Mouse (Mus musculus): ENCODE measurements at regions not wholly inside any gene's neighbourhood (a gene's known extent, or its start where the extent isn't known, plus 50 kb on each side); places are given as distances from the start of the nearest gene placed in this dataset.

DNA sequence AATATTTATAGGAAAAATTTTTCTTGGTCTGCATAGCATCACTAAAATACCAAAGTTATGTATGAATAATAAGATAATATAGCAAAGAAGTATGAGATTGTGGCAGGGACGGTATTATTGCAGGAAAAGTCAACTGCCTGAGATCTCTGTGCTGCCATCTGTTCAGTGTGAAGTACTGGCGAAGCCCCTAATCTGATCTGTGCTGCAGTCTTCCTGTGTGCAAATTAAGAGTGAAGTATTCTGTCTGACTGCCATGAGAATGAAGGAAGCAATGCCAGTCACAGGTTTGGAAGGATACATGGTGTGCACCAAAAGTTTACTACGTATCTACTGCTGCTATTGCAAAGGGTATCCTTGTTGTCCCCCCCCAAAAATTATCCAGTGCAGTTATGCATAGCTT is 501.5 kb downstream of the Rab28 start:
- no peak for DNase-seq (ENCODE audit: low spot score)

DNA sequence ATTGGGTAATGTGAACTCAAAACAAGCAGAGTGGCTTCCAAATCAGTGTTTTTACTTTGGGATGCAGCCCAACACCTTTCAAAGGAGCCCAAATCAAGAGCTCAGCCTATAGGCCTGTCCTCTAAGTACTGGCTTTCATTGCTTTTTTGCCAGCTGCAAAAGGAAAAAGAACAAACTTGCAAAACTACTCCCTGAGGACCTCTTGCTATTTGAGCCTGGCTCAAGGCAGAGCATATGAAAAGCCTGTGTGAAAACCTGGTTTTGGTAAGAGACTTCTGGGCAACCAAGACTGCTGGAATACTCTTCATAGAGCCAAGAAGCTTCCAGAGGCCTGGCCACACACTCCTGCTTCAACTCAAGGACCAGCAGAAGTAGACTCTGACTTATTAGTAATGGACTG is 503.5 kb downstream of the Rab28 start:
- DNase-seq (ENCODE audit: low spot score): no peak

DNA sequence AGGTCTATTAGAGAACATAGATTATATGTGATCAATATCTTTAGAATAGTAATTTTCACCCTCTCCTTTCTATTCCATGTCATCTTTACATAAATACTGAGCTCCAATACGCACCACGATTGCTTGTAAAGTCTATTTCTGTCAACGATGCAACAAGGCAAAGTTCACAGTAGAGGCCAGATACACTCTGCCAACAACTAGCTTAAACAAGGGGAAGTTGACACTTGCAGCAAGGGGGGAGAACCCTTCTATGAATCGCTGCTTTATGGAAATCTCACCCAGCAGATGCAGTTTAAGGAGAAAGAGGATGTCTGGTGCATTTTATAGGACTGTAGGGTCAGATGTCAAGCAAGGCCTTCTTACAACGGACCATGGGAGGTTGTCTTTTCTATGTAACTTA is 520.8 kb downstream of the Rab28 start:
- DNase-seq (ENCODE audit: low spot score): no peak

DNA sequence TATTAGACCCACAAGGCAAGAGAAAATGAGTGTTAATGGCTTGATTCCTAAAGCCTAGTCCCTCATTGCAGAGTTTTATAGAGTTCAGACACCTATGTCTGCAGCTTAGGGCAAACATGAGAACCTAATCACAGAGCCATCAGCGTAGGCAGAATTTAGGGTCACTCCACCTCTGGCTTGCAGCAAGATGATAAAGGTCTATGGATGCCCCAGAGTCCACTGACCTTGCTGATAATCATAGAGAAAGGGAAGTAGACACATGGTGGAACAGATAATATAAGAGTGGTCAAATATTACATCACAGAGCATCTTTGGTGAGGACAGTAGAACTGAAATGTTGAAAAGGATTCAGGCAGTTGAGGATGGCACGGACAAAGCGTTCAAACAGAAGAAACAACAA is 530.7 kb downstream of the Rab28 start:
- no peak for DNase-seq (ENCODE audit: low spot score)

DNA sequence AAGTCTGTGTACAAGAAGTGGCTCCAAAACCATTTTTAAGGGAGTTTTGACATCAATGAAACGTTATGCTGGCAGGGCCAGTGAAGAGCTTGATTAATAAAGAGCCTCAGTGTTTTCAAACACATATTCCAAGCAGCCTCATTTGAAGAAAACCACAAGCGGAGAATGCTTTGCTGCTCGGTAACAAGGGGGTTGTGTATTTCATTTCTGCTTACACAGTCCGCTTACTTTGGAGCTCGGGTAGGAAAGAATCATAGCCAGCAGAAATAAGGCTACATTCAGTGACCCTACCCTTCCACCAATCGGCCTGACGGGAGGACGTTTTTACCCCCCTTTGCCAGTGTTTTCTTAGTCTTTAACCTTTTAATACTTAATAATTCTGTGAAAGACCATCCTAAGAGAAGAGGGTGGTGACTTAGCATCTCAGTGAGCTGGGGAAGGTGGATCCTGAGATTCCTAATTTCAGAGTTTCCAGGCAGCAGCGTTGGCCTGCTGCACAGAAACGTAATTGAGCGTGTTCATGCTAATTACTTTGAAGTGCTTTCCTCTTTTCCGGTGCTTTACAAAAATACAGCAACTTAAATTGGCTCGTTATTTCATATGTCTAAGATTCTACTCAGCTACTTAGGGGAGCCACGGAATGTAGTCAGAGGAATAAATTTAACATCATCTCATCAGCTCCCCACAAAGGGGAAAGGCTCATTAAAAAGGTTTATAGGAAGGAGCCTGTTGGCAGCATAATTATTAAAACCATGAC is 541.9 kb downstream of the Rab28 start:
- DNase-seq (ENCODE audit: low spot score): no peak

DNA sequence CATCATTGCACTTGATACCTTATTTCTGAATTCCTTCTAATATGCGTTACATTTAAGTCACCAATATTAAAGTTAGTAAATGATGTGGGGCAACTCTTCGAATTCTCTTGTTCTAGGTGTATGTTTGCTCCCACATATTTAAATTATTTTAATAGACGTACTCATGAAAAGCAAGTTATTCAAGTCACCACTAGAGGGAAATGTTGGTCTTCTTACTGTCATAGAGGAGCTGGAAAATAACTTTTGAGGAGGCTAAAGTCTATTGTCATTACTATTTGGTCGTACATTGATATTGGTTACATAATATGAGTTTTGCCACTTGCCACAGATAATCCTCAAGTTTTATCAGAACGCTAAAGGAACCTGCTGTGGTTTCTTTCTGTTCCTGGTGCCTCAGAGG is 582.9 kb downstream of the Rab28 start:
- DNase-seq (ENCODE audit: low spot score): peak; percentile 12

DNA sequence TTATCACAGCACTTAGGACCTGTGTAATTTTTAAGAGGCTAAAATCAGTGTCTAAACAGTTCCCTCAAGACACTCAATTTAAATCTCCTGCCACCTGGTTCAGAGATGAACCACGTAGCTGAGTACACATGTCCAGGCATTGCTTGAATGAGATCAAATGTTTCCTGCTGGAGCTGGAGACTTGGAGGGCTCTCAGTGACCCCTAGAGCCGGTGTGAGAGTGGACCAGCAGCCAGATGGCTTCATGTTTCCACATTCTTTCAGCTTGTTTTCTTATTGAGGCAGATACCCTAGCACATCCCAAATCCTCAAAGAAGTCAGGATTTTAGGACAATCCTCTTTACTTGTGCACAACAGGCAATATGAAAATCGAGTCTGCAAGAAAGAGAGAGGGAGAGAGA is 590.3 kb downstream of the Rab28 start:
- no peak for DNase-seq (ENCODE audit: low spot score)

DNA sequence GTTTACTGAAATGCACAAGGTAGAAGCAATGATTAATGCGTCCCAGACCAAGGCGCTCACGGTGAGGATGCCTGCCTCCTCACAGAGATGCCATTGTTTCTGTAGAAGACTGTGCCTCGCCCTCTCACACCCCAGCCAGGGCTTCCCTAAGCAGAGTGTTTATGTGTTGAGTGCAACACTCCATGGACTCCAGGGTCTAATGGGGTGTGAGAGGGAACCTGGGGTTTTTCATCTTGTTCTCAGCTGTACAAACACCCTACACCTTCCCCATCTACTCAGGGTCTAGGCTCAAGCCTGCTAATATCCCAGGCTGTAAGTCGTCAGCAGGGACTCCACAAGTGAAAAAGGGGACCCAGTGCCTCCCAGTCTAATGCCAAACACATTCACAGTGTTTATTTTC is 620.2 kb downstream of the Rab28 start:
- no peak for DNase-seq (ENCODE audit: low spot score)

DNA sequence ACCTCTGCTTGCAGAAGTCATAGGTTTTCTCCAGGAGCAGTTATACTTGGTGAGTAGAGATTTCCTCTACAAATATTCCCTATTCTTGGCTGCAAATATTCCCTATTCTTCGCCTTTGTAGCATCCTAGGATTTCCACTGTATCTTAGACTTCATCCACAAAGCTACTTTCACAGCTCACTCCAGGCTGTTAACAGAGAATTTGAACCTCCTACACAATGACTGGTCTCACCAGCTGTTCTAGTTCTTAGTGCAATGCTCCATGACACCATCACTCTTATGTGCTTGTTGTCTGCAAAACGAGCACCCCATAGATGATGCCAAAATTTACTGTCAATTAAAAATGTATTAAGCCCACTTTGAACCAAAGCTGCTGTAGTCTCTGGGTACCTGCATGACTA is 631.5 kb downstream of the Rab28 start:
- no peak for DNase-seq (ENCODE audit: low spot score)

DNA sequence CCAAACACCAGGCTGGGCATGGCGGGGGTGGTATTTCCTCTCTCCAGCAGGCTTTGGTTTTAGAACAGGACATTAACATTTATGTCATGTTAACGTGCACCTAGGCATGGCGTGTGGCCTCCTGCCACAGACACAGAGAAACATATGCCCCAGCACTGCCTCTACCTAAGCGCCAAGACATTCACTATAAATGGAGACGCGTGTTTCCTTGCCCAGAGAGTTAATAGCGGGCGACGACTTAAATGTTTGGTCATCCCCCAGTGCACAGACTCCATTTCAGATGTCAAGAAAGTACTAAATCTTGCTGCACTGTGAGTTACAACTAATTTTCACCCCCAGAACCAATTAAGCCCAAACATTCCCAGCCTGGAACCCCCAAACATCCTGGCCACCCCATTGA is 646.3 kb downstream of the Rab28 start:
- DNase-seq (ENCODE audit: low spot score): no peak

DNA sequence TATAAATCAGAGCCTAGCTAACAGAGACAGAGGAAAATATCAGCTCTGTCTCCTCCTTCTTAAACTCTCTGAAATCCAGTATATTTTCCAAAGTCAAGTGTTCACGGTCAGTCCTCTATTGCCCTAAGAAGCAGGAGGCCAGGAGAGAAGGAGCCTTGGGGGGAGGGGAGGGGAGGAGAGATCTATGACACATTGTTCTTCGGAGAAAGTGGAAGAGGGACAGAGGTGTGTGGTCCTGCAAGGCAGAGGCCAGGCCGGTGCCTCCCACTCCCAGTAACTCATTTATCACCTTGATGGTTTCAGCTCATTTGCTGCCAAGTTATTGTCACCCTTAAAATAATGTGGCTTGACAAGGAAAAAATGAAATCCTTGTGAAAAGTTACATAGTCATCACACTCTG is 646.7 kb downstream of the Rab28 start:
- DNase-seq (ENCODE audit: low spot score): no peak

DNA sequence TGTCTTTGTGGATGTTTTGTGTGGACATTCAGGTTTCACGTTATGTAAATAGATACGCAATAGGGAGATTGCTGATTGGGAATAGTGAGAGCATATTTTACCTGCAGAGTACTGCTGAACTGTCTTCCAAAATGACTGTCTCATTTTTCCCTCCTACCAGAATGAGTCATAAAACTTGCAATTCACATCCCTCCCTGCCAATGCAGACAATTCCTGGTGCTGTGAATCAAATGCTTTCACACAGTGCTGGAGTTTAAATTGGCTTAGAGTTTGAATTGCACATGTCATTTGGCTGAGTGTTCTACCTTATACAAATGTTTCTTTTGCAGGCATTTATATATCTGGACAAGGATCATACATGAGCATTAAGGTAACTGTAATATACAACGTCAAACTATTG is 649.9 kb downstream of the Rab28 start:
- DNase-seq (ENCODE audit: low spot score): no peak

DNA sequence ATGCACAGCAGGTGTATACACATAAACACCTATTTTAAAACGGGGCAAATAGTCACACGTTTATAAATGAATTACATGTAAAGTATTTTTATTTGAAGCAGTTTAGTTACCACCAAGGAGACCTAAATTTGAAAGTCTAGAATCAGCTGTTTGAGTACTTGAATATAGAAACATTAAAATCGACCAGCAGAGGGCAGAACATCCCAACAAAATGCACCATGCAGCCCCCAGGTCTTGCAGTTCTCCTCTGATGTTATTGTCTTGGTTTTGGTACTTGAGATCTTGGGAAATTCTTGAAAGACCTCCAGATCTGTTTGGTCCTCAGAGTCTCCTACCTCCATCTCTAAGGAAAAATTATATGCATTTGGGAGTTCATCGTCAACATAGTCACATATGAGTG is 656.0 kb downstream of the Rab28 start:
- DNase-seq (ENCODE audit: low spot score): peak; percentile 8

DNA sequence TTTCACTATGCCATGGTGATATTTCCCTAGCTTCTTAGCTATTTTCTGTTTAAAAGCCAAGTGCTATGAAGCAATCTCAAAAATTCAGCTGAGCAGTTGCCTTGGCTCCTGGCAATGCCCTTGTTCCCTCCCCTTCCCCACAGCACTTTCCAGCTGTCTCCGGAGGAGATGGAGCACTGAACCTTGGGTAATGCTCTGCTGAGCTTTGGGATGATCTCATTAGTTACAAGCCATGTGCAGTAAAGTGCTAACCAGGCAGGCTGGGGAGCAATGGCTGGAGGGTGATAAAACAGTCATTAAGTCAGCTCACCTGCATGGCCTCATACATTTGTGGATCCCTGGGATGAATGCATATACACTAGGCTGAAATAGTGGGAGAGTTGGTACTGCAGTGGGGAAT is 659.4 kb downstream of the Rab28 start:
- DNase-seq (ENCODE audit: low spot score): no peak

DNA sequence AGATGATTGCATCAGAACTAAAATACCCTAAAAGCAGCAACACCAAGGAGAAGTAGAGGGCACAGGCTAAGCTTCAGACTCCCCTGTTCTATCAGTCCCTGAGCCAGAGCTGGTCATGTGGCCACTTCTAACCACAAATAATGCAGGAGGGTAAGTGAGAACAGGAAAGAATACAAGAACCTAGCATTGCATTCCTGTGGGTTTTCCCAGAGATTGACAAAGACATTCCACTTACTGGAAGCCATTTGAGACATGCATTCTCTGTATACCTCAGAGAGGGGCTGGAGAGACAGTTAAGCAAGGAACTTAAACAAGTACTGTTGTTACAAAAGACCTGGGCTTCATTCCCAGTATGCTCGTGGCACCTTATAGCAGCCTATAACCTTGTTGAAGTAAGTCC is 662.7 kb downstream of the Rab28 start:
- DNase-seq (ENCODE audit: low spot score): no peak

DNA sequence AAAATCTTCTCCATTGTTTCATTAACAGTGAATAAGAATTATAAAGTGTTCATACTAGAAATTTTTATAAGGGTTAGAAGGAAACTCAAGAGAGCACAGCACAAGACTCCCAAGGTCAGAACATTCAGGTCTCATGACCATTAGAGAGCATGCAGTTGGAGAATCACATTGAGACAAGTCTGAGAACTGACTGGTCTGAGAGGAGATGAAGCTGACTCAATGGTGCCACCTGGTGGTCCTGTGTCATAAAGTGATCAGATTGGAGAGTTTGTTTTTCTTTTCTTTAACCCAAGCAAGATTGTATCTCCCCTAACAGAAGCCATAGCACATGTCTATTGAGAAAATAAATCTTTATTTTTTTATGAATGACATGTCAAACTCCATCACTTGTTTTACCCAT is 663.5 kb downstream of the Rab28 start:
- peak; percentile 21 for DNase-seq (ENCODE audit: low spot score)

DNA sequence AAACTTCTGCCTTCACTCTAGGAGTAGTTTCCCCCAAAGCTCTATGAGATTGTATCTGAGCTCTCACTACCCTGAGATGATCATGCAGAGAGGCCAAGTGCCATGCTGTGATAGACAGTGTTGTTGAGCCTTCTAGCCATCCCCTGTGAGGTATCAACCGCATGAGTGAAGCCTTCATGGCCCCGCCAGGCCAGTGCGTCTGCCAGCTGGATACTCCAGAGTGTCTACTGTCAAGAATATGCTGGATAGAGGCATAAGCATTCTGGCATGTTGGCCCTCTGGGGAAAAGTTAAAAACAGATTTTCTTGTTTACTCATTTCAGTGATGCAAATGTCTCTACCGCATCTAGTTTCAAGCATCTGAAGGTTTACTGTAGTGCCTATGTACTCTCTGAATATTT is 669.2 kb downstream of the Rab28 start:
- DNase-seq (ENCODE audit: low spot score): no peak

DNA sequence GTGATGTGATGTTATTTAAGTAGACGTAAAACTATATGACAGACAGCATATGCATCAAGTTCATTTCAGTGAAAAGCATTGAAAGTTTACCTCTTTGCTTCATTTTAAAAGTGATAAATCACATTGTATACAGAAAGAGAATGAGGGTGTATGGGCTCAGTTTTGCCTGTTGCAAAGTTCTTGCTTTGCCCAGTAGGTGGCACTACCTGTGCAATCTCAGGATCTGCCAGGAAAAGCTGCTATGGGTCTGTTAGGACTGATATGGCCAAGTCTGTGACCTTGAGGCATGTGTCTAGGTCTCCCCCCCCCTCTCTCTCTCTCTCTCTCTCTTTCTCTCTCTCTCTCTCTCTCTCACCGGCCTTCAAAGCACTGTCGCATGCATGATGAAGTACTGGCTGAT is 701.3 kb downstream of the Rab28 start:
- no peak for DNase-seq (ENCODE audit: low spot score)

DNA sequence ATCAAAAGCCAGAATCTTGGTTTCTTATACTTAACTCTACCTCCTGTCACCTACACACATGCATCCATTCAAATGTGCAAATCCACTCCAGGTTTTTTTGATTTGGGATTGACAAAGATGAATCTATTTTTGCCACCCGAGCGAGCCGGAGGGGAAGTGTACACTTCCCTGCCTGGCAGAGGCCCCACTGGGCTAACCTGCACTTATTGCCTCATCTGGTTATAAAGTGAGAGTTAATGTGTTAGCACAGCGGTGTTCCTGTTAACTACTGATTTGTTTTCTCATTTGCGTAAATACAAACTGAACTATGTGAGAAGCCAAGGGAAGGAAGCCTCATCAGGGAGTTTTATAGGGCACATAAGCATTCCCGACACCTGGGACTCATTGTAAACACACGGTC is 721.4 kb downstream of the Rab28 start:
- DNase-seq (ENCODE audit: low spot score): no peak

DNA sequence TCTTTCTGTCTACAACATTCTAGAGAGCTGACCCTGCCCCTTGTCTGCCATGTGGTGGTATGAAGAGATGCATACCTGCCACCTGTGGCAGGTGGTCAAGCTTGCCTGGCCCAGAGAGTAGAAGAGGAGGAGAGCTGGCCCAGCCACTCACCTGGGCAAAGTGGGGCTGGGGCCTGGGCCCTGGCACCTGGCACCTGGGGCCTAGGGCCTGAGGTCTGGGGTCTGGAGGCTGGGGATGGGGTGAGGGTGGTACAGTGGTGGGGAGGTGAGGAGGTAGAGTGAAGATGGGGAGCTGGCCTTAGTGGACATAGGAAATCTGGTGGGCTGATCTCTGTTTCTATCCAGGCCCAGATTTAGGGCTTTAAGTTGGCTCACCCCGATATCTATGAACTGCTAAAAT is 733.1 kb downstream of the Rab28 start:
- no peak for DNase-seq (ENCODE audit: low spot score)

DNA sequence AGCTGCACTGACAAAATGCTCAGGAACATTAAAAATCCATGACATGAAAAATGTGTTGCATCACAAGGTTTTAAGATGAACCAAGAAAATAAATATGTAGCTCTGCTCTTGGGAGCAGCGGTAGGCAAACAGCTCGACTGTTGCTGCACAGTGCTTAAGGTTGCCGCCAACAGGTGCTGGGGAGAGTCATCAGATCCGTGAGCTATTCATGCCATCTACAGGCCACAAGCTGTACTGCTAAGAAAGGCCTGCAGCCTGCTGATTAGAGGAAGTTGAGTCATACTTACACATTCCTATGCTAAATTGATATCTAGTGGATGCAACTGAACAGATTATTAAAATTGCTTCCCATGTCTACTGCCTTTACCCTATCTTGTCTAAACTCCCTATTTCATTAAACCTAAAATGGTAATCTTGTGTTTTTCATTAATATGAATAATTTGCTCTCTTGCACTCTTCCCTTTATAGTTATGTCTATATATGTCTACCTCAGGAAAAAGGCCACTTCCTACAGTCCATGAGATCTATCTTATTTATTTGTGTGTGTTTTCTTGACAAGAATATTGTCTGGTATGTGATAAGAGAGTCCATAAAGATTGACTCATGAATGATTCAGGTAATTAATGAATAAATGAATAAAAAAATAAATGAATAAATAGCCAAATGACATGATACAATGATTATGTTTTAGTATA is 754.9 kb downstream of the Rab28 start:
- peak; percentile 6 for DNase-seq (ENCODE audit: low spot score)

DNA sequence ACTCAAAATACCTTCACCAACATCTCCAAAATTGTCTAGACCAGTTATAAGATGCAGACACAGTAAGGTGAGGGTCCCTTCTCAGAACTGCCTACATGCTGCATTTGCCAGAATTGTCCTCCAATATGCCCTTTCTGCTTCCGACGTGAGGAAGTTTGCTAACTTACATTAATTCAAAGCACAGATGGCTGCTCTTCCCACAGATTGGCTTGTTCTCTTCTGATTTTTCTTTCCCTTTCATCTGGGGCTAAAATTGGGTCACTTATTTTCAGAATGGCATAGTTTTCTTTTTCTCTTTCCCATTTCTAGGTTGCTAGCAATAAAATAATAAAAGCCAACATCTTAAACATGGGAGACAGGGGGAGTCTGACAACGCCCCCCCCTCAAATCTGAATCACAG is 778.8 kb downstream of the Rab28 start:
- DNase-seq (ENCODE audit: low spot score): no peak

DNA sequence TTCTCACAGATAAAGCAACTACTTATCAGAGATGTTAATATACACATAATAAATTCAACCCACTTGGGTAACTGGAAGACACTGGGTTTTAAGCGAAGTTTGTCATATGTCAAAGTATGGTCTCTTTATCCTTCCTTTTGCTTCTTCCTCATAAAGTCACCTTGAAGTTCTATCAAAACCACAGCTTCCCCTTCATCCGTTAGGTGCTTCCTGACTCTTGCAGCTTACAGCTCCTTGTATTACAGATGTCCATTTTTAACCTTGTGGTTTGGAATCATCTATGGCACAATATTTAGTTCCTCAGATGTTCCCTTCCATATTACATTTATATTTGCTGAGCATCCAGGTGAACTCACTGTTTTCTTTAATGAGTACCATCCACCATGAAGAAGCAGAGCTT is 787.0 kb downstream of the Rab28 start:
- no peak for DNase-seq (ENCODE audit: low spot score)

DNA sequence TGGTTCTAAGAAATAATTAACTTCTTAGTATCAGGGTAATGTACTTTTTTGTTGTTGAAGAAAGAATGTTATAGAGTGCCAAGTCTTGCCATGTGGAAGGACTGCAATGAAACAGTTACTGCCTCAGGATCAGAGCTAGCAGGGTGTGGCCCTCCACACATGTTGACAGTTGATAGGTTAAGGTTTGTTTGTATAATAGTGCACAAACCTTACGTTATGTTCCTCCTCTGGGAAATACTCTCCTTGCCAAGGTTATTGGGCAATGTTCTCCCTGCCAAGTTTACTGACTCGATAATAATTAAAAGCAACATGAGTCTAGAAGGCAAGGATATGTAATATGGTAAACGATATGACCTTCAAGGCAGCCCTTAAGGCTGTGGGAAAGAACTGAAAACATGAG is 799.2 kb downstream of the Rab28 start:
- DNase-seq (ENCODE audit: low spot score): no peak
